Mouse (Mus musculus) forebrain, embryonic 13.5 days (tissue): ENCODE results near the gene Lgals3. TPM values are rescaled to one million over a fixed set of nuclear protein-coding genes. Genes with fewer than 3 reads are reported as not detected.

ENCODE experiments used
- ATAC-seq: fragments of 200-750 bp; cut with Nextera tagmentation; 2 replicates; pipeline ENCODE4 v1.8.0; 2017
- H3K27ac ChIP-seq: fragments of 300-500 bp; sonication (generic); 2 replicates; pipeline ENCODE4 v1.5.1; 2015; ENCODE audit warnings: inconsistent platforms, mild to moderate bottlenecking, moderate library complexity
- H3K27me3 ChIP-seq: fragments of 300-500 bp; sonication (generic); 2 replicates; pipeline ENCODE4 v1.6.1; 2015; ENCODE audit warnings: mild to moderate bottlenecking, inconsistent platforms
- H3K36me3 ChIP-seq: fragments of 300-500 bp; sonication (generic); 2 replicates; pipeline ENCODE4 v1.6.1; 2015; ENCODE audit warnings: mild to moderate bottlenecking, inconsistent platforms; ENCODE audit not compliant: poor library complexity, severe bottlenecking
- H3K4me1 ChIP-seq: fragments of 300-500 bp; sonication (generic); 2 replicates; pipeline ENCODE4 v1.6.1; 2015; ENCODE audit warnings: inconsistent platforms
- H3K4me2 ChIP-seq: fragments of 300-500 bp; sonication (generic); 2 replicates; pipeline ENCODE4 v1.6.1; 2015; ENCODE audit warnings: inconsistent platforms, mild to moderate bottlenecking, moderate library complexity
- H3K4me3 ChIP-seq: fragments of 300-500 bp; sonication (generic); 2 replicates; pipeline ENCODE4 v1.5.1; 2015; ENCODE audit warnings: mild to moderate bottlenecking, inconsistent platforms
- H3K9ac ChIP-seq: fragments of 300-500 bp; sonication (generic); 2 replicates; pipeline ENCODE4 v1.6.1; 2015; ENCODE audit warnings: mild to moderate bottlenecking, inconsistent platforms
- H3K9me3 ChIP-seq: fragments of 300-500 bp; sonication (generic); replicated peaks from 2 replicates; pipeline ENCODE4 v1.6.1; 2016; ENCODE audit warnings: inconsistent platforms
- WGBS: fragments of 180-500 bp; shearing (Covaris S2); methylation state at CpG from one replicate; pipeline ENCODE4 v1.1.7; 2015; 5-methylcytosine and 5-hydroxymethylcytosine counted together
- polyA plus RNA-seq: library from polyadenylated mRNA; unstranded; fragments of >200 nt; fragmentation: Nextera tagmentation; extraction: Ambion mirVana; gene quantifications from 2 replicates; pipeline ENCODE4 v1.2.1, GENCODE M21; 2015

Gene Lgals3
- polyA plus RNA-seq, 1 experiment from 2014 or later = 0.72 TPM

DNA sequence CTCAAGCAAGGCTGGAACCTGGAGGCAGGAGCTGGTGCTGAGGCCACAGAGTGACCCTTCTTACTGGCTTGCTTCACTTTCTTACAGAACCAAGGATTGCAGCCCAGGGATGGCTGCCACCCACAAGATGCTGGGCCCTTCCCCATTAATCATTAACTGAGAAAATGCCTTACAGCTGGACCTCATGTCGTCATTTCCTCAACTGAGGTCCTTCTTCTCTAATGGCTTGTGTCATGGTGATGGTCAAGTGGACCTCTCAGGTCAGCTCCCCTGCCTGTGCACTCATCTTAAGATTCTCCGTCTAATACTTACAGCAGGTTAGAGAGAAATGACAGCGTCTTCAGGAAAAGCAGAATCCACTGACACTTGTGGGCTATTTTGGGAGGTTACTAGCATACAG is 49.8 kb downstream of the Lgals3 start:
- no peak overlapping the region for H3K27ac ChIP-seq
- H3K36me3 ChIP-seq = peaks cover 33% of the 10 kb centered on the region
- peak overlapping the region; percentile 74 for H3K4me2 ChIP-seq
- peak overlapping the region; percentile 62 for H3K4me3 ChIP-seq
- H3K27me3 ChIP-seq = no peaks in the 10 kb centered on the region
- WGBS = 41% methylated on average over 3 of the region's 3 CpGs
- no peak for ATAC-seq
- peak overlapping the region; percentile 64 for H3K9ac ChIP-seq
- H3K4me1 ChIP-seq = peaks cover 12% of the 10 kb centered on the region
- no peaks in the 10 kb centered on the region for H3K9me3 ChIP-seq

DNA sequence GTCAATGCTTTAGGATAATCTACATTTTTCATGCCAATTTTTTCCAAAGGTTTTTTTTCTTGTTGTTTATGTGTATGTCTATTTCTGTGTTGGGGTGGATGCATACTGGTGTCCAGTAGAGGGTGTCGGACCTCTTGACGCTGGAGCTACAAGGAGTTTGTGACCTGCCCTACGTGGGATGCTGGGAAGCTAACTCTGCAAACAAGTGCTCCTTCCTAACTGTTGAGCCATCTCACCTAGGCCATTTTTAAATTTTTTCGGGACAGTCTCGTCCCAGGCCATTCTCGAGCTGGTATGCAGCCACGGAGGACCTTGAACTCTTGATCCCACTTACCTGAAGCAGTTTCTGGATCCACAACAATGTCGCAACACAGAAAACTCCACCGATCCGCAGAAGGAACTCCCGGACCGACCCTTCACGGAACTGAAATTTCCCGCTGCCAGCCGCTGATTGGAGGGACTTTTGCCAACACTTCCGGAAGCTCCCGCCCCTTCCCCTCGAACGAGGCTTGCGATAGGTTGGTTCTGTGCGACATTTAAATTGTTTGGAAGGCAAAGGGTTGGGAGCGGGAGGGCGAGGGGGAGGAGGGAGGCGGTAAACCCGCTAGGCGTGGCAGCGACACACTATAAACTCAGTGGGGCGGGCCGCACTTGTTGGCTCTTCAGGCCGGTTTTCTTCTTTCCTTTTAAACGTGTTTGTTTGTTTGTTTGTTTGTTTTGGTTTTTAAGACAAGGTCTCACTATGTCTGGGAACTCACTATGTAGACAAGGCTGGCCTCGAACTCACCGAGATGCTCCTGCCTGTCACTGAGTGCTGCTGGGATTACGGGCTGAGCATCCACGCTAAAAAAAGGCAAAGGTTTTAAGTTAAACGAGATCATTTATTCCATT is 50.5 kb downstream of the Lgals3 start, which contains the start of gene Dlgap5:
TSS of gene Dlgap5 (minus strand) at position 633 of the 891 bp plus-strand sequence.
- Histone ChIP-seq H3K36me3 (peaks cover 30% of the 10 kb centered on the region), H3K9me3 (no peaks in the 10 kb centered on the region), H3K4me2 (peak within 1 kb of the TSS; percentile 74), H3K27ac (no peak within 1 kb of the TSS), H3K4me1 (peaks cover 12% of the 10 kb centered on the region), H3K9ac (peak within 1 kb of the TSS; percentile 64), H3K27me3 (no peaks in the 10 kb centered on the region), H3K4me3 (peak within 1 kb of the TSS; percentile 62)
- peak; percentile 99 for ATAC-seq
- WGBS = 2% methylated on average over 36 of the region's 36 CpGs

DNA sequence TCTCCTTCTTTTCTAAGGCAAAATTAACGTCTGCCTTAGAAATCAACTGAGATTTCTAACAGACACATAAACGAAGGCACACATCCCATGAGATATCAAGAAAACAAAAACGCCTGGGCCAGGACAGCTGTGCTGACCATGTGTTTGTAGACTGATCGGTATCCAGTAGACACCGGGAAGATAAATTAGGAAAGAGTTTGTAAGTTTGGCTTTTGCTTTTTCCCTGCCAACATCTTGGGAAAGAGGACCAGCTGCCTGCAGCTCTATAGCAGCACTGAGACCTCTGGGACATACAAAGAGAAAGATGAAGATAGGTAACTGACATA is 51.1 kb downstream of the Lgals3 start:
- Histone ChIP-seq H3K36me3 (peaks cover 27% of the 10 kb centered on the region), H3K4me1 (peaks cover 12% of the 10 kb centered on the region), H3K27ac (no peak overlapping the region), H3K27me3 (no peaks in the 10 kb centered on the region), H3K9ac (0 out of 2 replicates have a peak overlapping the region, but pooled peaks have one; percentile 47), H3K4me2 (peak overlapping the region; percentile 74), H3K9me3 (no peaks in the 10 kb centered on the region), H3K4me3 (peak overlapping the region; percentile 62)
- no peak for ATAC-seq
- WGBS = 54% methylated on average over 5 of the region's 5 CpGs

DNA sequence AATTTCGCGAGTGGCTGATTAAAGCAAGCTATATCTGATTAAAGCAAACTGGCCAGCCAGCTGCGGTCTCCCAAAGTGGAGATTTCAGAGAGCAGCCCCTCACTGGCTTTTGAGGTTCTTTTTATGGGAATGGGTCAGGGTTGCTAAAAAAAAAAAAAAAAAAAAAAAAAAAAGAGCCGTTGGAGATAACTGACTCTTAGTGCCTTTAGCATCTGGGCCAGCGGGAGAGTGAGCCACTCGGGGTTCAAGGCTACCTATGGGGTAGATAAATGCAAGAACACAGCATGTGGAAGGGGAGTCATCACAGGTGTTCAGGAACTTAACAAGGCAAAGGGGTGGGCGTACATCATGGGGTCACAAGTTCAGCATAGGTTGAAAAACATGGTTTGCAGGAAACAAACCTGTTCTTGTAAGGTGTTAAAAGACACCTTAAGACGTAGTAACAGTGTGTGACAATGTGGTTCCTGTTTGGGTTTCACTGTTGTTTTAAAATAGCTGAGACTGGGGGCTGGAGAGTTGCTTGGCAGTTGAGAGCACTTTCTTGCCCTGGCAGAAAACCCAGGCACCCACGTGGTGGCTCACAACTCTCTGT is 51.6 kb downstream of the Lgals3 start:
- WGBS = 92% methylated on average over 9 of the region's 9 CpGs
- no peak for ATAC-seq
- peaks cover 22% of the 10 kb centered on the region for H3K36me3 ChIP-seq
- no peak overlapping the region for H3K27ac ChIP-seq
- no peaks in the 10 kb centered on the region for H3K27me3 ChIP-seq
- no peaks in the 10 kb centered on the region for H3K9me3 ChIP-seq
- no peak overlapping the region for H3K9ac ChIP-seq
- no peak overlapping the region for H3K4me3 ChIP-seq
- H3K4me1 ChIP-seq = peaks cover 12% of the 10 kb centered on the region
- H3K4me2 ChIP-seq = no peak overlapping the region

DNA sequence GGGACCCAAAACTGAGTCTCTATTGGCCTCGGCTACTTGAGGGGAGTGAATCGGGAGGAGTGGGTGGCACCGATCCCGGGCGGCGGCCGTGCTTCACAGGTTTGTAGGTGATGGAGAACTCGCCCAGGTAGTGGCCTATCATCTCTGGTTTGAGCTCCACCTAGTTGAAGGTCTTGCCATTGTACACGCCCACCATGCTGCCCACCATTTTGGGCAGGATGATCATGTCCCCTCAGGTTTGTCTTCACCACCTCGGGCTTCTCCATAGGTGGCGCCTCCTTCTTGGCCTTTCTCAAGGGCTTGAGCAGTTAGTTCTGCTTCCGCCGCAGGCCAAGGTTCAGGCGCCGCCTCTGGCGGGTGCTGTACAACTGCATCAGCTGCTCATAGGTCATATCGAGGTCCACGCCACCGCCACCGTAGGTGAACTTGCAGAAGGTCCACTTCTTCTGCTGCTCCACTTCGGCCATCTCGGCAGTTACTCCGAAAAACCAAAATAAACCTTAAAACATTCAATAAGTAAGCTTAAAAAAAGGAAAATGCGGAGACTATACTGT is 52.2 kb downstream of the Lgals3 start:
- WGBS = 94% methylated on average over 24 of the region's 24 CpGs
- no peak overlapping the region for H3K27ac ChIP-seq
- H3K4me1 ChIP-seq = peaks cover 12% of the 10 kb centered on the region
- ATAC-seq = no peak
- no peak overlapping the region for H3K4me3 ChIP-seq
- H3K4me2 ChIP-seq = no peak overlapping the region
- H3K27me3 ChIP-seq = no peaks in the 10 kb centered on the region
- peaks cover 15% of the 10 kb centered on the region for H3K36me3 ChIP-seq
- no peaks in the 10 kb centered on the region for H3K9me3 ChIP-seq
- H3K9ac ChIP-seq = no peak overlapping the region

DNA sequence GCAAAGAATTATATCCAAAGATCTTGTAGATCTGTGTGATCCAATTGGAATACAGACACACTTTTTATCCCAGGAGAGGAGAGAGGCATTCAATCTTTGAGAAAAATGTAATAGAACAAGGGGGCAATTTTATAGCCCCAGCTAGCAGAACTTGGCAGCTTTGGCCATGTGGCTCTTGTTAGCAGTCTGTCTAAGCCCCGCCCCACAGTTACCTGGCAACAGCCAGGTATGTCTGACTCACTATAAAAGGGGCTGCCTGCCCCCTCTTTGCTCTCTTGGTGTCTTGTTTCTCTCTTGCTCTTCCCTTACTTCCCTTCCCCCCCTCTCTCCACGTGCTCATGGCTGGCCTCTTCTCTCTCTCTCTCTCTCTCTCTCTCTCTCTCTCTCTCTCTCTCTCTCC is 54.1 kb downstream of the Lgals3 start:
- no peaks in the 10 kb centered on the region for H3K9me3 ChIP-seq
- WGBS = 82% methylated on average over 1 of the region's 2 CpGs
- H3K4me2 ChIP-seq = no peak overlapping the region
- peaks cover 12% of the 10 kb centered on the region for H3K4me1 ChIP-seq
- H3K27me3 ChIP-seq = no peaks in the 10 kb centered on the region
- H3K9ac ChIP-seq = no peak overlapping the region
- no peak overlapping the region for H3K27ac ChIP-seq
- no peaks in the 10 kb centered on the region for H3K36me3 ChIP-seq
- H3K4me3 ChIP-seq = no peak overlapping the region
- no peak for ATAC-seq

DNA sequence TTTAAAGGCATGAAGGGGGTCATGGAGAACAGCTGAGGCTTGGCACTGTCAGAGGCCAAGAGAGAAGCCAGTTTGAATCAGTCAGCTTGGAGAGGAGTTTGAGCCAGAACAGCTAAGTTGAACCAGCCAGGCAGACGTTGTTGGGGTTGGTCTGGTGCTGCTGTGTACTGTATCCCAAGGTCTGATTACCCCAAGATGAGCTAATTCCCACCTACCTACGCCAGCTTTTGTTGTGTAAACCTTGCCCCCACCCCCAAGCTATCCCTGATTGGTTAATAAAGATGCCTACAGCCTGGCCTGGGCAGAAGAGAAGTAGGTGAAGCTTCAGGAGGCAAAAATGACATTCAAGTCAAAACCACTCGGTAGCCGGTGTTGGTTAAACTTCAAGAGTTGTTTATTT is 54.9 kb downstream of the Lgals3 start:
- Histone ChIP-seq H3K4me1 (peaks cover 4% of the 10 kb centered on the region), H3K9me3 (no peaks in the 10 kb centered on the region), H3K27me3 (no peaks in the 10 kb centered on the region), H3K27ac (no peak overlapping the region), H3K9ac (no peak overlapping the region), H3K4me2 (no peak overlapping the region), H3K4me3 (no peak overlapping the region), H3K36me3 (no peaks in the 10 kb centered on the region)
- 70% methylated on average over 4 of the region's 4 CpGs for WGBS
- no peak for ATAC-seq

DNA sequence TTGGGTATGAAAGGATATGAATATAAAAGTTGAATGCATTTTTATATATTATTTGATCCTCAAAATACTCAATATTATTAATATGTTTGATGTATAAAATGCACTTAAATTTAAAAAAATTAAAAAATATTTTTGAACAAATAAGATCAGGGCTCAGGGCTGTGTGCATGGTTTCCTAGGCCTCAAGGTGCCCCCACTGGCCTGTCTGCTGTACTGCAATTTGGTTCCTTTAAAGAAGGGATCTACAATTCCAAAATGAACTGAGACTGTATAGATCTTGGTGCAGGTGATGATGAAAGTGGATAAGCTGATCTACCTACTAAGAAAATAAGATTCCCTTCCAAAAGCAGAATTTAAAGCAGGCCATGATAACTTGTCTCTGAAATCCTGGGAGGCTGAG is 65.4 kb downstream of the Lgals3 start:
- Histone ChIP-seq H3K4me1 (no peaks in the 10 kb centered on the region), H3K27me3 (no peaks in the 10 kb centered on the region), H3K4me2 (no peak overlapping the region), H3K9ac (no peak overlapping the region), H3K9me3 (no peaks in the 10 kb centered on the region), H3K36me3 (no peaks in the 10 kb centered on the region), H3K4me3 (no peak overlapping the region), H3K27ac (no peak overlapping the region)
- ATAC-seq = no peak

Other genes starting within 250 kb of the Lgals3 start
- gene Gch1, start 178.3 kb upstream of the Lgals3 start, polyA plus RNA-seq = 1.2 and 1.4 TPM in 2 replicates
- 30.2 and 33.9 TPM in 2 replicates for gene Wdhd1, start 90.9 kb upstream of the Lgals3 start, polyA plus RNA-seq
- 4.5 and 4.9 TPM in 2 replicates for gene Socs4, start 90.8 kb upstream of the Lgals3 start, polyA plus RNA-seq
- gene Mapk1ip1l, start 69.5 kb upstream of the Lgals3 start, polyA plus RNA-seq = 66.5 and 72.1 TPM in 2 replicates
- gene Dlgap5, start 50.7 kb downstream of the Lgals3 start, polyA plus RNA-seq = 42.0 and 45.0 TPM in 2 replicates
- gene Fbxo34, start 82.7 kb downstream of the Lgals3 start, polyA plus RNA-seq = 20.4 and 23.5 TPM in 2 replicates
- 17.9 and 19.2 TPM in 2 replicates for gene Atg14, start 202.9 kb downstream of the Lgals3 start, polyA plus RNA-seq